Comparison of ENCODE assay signal across 11 mouse cellular contexts in genomic region chr2:61454729-61455128, GRCm38 (mm10).
A peak's percentile ranks its signal among the peaks of the same experiment; 100 is the strongest.
DNase-seq lines count a peak whose midpoint lies in the region; ATAC-seq lines count a peak whose summit lies in the region.
"Had no signal": no experiment of that assay in that cellular context is flagged by ENCODE, and none has a peak within 500 bp of the region (broad histone marks: within the 10 kb centered on the region; RNA-seq: fewer than 3 reads in every experiment).

No protein-coding gene starts in this region.

- no peaks in the 10 kb centered on the region for H3K36me3 ChIP-seq in hindbrain, embryonic 14.5 days (replicated peaks; ENCODE audit: control insufficient read depth, insufficient read depth)
- H3K36me3 ChIP-seq in midbrain, embryonic 13.5 days = no peaks in the 10 kb centered on the region

- H3K27ac ChIP-seq in hindbrain, embryonic 14.5 days = no peak overlapping the region
- H3K27ac ChIP-seq in midbrain, embryonic 13.5 days = no peak overlapping the region
- H3K27ac ChIP-seq: kidney, postnatal 0 days; left cerebral cortex, adult 2 months; liver, embryonic 14.5 days had no signal

- no peaks in the 10 kb centered on the region for H3K4me1 ChIP-seq in hindbrain, embryonic 14.5 days (replicated peaks; ENCODE audit: control insufficient read depth, insufficient read depth, low read length)
- H3K4me1 ChIP-seq in midbrain, embryonic 13.5 days (replicated peaks) = peaks cover 5% of the 10 kb centered on the region; the same call in 1 of the 2 replicates

- no peak for DNase-seq in cerebellum, adult 11-12 months
- no peak for DNase-seq in hindbrain, embryonic 14.5 days (ENCODE audit: low spot score)
- no peak for DNase-seq in thymus, postnatal 4 days
- no peak for DNase-seq in kidney, postnatal 14 days
- no peak for DNase-seq in natural killer cell, adult 2 months (ENCODE audit: low spot score in 2 of 2)

- 0 out of 2 replicates have a peak, but pooled peaks have one; percentile 8 for ATAC-seq in cerebellum, adult (ENCODE audit: insufficient number of reproducible peaks, low FRiP score, low TSS enrichment)
- ATAC-seq in CD4-positive, CD25-positive, alpha-beta regulatory T cell, adult 4 months = peak; percentile 4
- ATAC-seq in hindbrain, embryonic 14.5 days (ENCODE audit: low FRiP score) = peak; percentile 49; the same call in 1 of the 2 replicates
- peak; percentile 79 for ATAC-seq in midbrain, embryonic 13.5 days

- no peaks in the 10 kb centered on the region for H3K27me3 ChIP-seq in hindbrain, embryonic 14.5 days (ENCODE audit: control insufficient read depth, insufficient read depth, low read length)
- peaks cover 9% of the 10 kb centered on the region; the same call in 1 of the 2 replicates for H3K27me3 ChIP-seq in midbrain, embryonic 13.5 days

- H3K9ac ChIP-seq in hindbrain, embryonic 14.5 days = no peak overlapping the region
- no peak overlapping the region for H3K9ac ChIP-seq in midbrain, embryonic 13.5 days (replicated peaks)
- H3K9ac ChIP-seq: liver, embryonic 14.5 days had no signal

- H3K9me3 ChIP-seq in hindbrain, embryonic 14.5 days (ENCODE audit: control insufficient read depth, low read length) = no peaks in the 10 kb centered on the region
- no peaks in the 10 kb centered on the region for H3K9me3 ChIP-seq in midbrain, embryonic 13.5 days

- H3K4me3 ChIP-seq in hindbrain, embryonic 14.5 days (replicated peaks; ENCODE audit: low read length) = no peak overlapping the region
- no peak overlapping the region for H3K4me3 ChIP-seq in midbrain, embryonic 13.5 days (replicated peaks)

- WGBS in hindbrain, embryonic 14.5 days = 27% methylated on average over 9 of the region's 9 CpGs
- WGBS in midbrain, embryonic 13.5 days = 32% methylated on average over 9 of the region's 9 CpGs

- H3K4me2 ChIP-seq in hindbrain, embryonic 14.5 days (replicated peaks) = peak overlapping the region; percentile 46
- H3K4me2 ChIP-seq in midbrain, embryonic 13.5 days (replicated peaks) = peak overlapping the region; percentile 50

Comparison
In these comparisons a context has a peak if more than half of its experiments do, and no peak if none do; other contexts are left out.
1. ATAC-seq: peak in every context shown above with its lines; median percentile 79 in midbrain, embryonic 13.5 days; 49 in hindbrain, embryonic 14.5 days; 8 in cerebellum, adult; 4 in CD4-positive, CD25-positive, alpha-beta regulatory T cell, adult 4 months.